Mouse (Mus musculus): ENCODE measurements around the gene Timm50. TPM values are rescaled to one million over a fixed set of nuclear protein-coding genes. Genes with fewer than 3 reads are reported as not detected.

Gene Timm50
- 184 and 205 TPM in 2 replicates for polyA plus RNA-seq (2014; fragmentation: Nextera tagmentation; extraction: Ambion mirVana)

DNA sequence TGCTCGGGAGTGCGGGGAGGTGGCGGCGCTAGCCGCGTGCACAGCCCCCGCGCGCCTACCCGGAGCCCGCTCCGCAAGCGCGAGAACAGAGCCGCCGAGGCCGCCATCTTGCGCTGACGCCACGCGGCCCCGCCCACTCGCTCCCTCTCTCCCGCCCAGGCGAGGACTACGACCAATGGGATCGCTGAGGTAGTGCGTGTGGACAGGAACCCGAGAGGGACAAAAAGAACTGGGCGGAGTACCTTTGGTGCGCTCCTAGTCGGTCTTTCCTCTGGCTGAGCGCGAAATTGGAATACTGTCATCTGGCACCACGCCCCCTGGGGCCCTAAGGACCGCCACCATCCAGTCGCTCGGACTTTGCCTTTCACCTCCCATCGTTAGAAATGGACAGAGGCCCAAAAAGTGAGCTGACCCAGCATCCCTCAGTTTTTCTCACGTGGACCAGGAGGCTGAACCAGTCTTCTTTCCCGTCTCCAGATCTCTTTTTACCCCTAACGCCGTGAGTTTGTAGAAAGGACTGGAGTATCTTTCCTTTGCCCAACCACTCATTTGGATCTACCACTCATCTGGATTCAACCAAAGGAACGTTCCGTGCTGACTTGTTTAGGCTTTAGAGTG lies at the start of gene Timm50:
Timm50 (minus strand) TSS at position 147 of the 618 bp plus-strand sequence.
- H3K27ac ChIP-seq (replicated peaks; ENCODE audit: low read depth, low read length), result no peak within 1 kb of the TSS
- peaks cover 7% of the 10 kb centered on the region; the same call in 1 of the 2 replicates for H3K4me1 ChIP-seq (ENCODE audit: control insufficient read depth, insufficient read depth, low read length)
- under 1% methylated on average over 45 of the region's 45 CpGs for WGBS
- DNase-seq (ENCODE audit: low spot score), result peak; percentile 97
- H3K4me2 ChIP-seq (ENCODE audit: low read depth, severe bottlenecking), result peak within 1 kb of the TSS; percentile 85
- peak within 1 kb of the TSS; percentile 79 for H3K9ac ChIP-seq (ENCODE audit: low read length)
- H3K36me3 ChIP-seq (ENCODE audit: control insufficient read depth, insufficient read depth, low read length), result peaks cover 32% of the 10 kb centered on the region
- no peaks in the 10 kb centered on the region for H3K9me3 ChIP-seq (ENCODE audit: control insufficient read depth, low read length)
- no peaks in the 10 kb centered on the region for H3K27me3 ChIP-seq (ENCODE audit: control insufficient read depth, insufficient read depth, low read length)
- H3K4me3 ChIP-seq (ENCODE audit: low read depth, low read length), result peak within 1 kb of the TSS; percentile 98
- peak; percentile 97 for ATAC-seq (ENCODE audit: insufficient number of reproducible peaks, low FRiP score, low TSS enrichment, low read depth)

DNA sequence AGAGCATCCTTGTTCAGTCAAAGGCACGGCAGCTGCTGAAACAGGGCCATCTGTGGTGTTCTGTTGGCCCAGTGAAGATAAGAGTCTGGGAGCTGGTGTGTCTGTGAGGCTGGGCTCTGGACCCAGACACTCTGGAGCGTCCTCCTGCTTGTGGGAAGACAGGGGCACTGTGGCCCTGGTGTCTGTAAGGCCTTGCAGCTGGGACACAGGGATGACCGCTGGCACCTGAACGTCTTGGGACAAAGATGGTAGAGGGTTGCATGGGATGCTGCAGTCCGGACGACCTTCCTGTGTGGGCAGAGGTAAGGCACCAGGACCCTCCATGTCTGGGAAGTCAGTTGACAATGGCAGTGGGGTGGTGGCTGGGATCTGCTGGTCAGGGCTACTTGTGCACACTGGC lies 48.4 kb upstream of the Timm50 start:
- DNase-seq (ENCODE audit: low spot score) (no peak), ATAC-seq (ENCODE audit: insufficient number of reproducible peaks, low FRiP score, low TSS enrichment, low read depth) (no peak)
- WGBS, result 97% methylated on average over 6 of the region's 6 CpGs
- no peaks in the 10 kb centered on the region for H3K9me3 ChIP-seq (ENCODE audit: control insufficient read depth, low read length)
- H3K36me3 ChIP-seq (ENCODE audit: control insufficient read depth, insufficient read depth, low read length), result peaks cover 46% of the 10 kb centered on the region
- no peak overlapping the region for H3K4me2 ChIP-seq (ENCODE audit: low read depth, severe bottlenecking)
- H3K27me3 ChIP-seq (ENCODE audit: control insufficient read depth, insufficient read depth, low read length), result no peaks in the 10 kb centered on the region
- peaks cover 9% of the 10 kb centered on the region for H3K4me1 ChIP-seq (ENCODE audit: control insufficient read depth, insufficient read depth, low read length)
- no peak overlapping the region for H3K4me3 ChIP-seq (ENCODE audit: low read depth, low read length)
- H3K9ac ChIP-seq (ENCODE audit: low read length), result no peak overlapping the region
- no peak overlapping the region for H3K27ac ChIP-seq (replicated peaks; ENCODE audit: low read depth, low read length)

DNA sequence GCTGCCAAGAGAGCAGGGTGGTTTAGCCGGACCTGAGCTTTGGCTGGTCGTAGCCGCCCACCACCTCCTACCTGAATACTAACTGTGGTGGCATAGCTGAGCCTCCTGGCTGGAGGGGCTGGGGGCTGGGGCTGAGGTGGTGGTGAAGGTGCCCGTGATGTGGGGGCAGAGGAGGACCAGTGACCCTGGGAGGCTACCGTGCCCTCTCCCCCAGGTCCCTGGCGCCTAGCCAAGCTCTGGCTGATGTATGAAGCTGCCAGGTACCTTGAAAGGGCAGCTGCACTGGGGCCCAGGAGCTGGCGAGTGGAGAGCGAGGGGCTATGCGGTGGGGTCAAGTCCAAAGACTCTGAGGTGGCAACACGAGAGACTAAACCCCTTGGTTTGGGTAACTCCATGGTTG lies 48.0 kb upstream of the Timm50 start:
- H3K36me3 ChIP-seq (ENCODE audit: control insufficient read depth, insufficient read depth, low read length), result peaks cover 41% of the 10 kb centered on the region

DNA sequence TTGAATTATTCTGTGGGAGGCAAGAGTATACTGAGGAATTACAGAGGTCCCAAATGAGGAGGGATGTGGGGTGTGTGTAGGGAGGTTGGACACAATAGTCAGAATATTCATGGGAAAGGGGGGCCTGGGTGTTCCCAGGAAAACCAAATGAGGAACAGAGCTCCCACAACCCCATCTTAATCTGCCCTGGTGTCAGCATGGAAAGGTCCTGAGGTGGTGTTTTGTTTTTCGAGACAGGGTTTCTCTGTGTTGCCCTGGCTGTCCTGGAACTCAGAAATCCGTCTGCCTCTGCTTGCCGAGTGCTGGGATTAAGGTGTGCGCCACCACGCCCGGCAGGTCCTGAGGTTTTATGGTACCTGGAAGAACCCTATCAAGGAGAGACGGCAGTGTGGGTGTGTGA lies 46.6 kb upstream of the Timm50 start:
- Histone ChIP-seq H3K4me2 (ENCODE audit: low read depth, severe bottlenecking) (no peak overlapping the region), H3K27me3 (ENCODE audit: control insufficient read depth, insufficient read depth, low read length) (no peaks in the 10 kb centered on the region), H3K9me3 (ENCODE audit: control insufficient read depth, low read length) (no peaks in the 10 kb centered on the region), H3K27ac (replicated peaks; ENCODE audit: low read depth, low read length) (no peak overlapping the region), H3K4me1 (ENCODE audit: control insufficient read depth, insufficient read depth, low read length) (peaks cover 9% of the 10 kb centered on the region), H3K9ac (ENCODE audit: low read length) (no peak overlapping the region), H3K4me3 (ENCODE audit: low read depth, low read length) (no peak overlapping the region), H3K36me3 (ENCODE audit: control insufficient read depth, insufficient read depth, low read length) (peaks cover 43% of the 10 kb centered on the region)
- DNase-seq (ENCODE audit: low spot score), result no peak
- no peak for ATAC-seq (ENCODE audit: insufficient number of reproducible peaks, low FRiP score, low TSS enrichment, low read depth)
- 65% methylated on average over 7 of the region's 7 CpGs for WGBS

More for the DNA sequence above, 48.0 kb upstream of the Timm50 start:
- no peak overlapping the region for H3K27ac ChIP-seq (replicated peaks; ENCODE audit: low read depth, low read length)
- DNase-seq (ENCODE audit: low spot score), result no peak
- peaks cover 9% of the 10 kb centered on the region for H3K4me1 ChIP-seq (ENCODE audit: control insufficient read depth, insufficient read depth, low read length)
- H3K9me3 ChIP-seq (ENCODE audit: control insufficient read depth, low read length), result no peaks in the 10 kb centered on the region
- H3K27me3 ChIP-seq (ENCODE audit: control insufficient read depth, insufficient read depth, low read length), result no peaks in the 10 kb centered on the region
- H3K4me3 ChIP-seq (ENCODE audit: low read depth, low read length), result no peak overlapping the region
- ATAC-seq (ENCODE audit: insufficient number of reproducible peaks, low FRiP score, low TSS enrichment, low read depth), result no peak
- 90% methylated on average over 10 of the region's 10 CpGs for WGBS
- no peak overlapping the region for H3K9ac ChIP-seq (ENCODE audit: low read length)
- no peak overlapping the region for H3K4me2 ChIP-seq (ENCODE audit: low read depth, severe bottlenecking)

DNA sequence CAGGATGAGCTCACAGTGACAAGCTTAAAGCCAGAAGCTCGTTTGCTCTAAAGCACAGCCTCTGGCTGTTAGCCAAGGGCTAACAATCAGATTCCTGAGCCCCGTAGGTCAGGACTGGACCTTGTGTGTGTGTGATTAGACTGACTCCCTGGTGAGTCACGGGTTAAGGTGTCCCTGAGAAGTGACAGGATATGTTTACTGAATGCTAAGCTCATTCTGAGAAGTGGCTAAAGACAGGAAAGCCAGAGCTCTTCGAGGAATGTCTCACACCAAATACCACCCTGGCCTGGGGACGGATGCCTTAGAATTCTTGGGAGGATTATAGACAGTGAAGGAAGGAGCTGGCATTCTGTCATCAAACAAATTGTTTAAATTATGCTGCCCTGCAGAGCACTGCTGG lies 46.1 kb upstream of the Timm50 start:
- no peak overlapping the region for H3K4me3 ChIP-seq (ENCODE audit: low read depth, low read length)
- no peak overlapping the region; the same call in 1 of the 2 replicates for H3K27ac ChIP-seq (replicated peaks; ENCODE audit: low read depth, low read length)
- H3K9me3 ChIP-seq (ENCODE audit: control insufficient read depth, low read length), result no peaks in the 10 kb centered on the region
- 9% methylated on average over 5 of the region's 5 CpGs for WGBS
- peaks cover 43% of the 10 kb centered on the region for H3K36me3 ChIP-seq (ENCODE audit: control insufficient read depth, insufficient read depth, low read length)
- H3K4me2 ChIP-seq (ENCODE audit: low read depth, severe bottlenecking), result no peak overlapping the region
- DNase-seq (ENCODE audit: low spot score) (no peak), ATAC-seq (ENCODE audit: insufficient number of reproducible peaks, low FRiP score, low TSS enrichment, low read depth) (no peak)
- no peaks in the 10 kb centered on the region for H3K27me3 ChIP-seq (ENCODE audit: control insufficient read depth, insufficient read depth, low read length)
- H3K9ac ChIP-seq (ENCODE audit: low read length), result no peak overlapping the region
- peaks cover 9% of the 10 kb centered on the region for H3K4me1 ChIP-seq (ENCODE audit: control insufficient read depth, insufficient read depth, low read length)

DNA sequence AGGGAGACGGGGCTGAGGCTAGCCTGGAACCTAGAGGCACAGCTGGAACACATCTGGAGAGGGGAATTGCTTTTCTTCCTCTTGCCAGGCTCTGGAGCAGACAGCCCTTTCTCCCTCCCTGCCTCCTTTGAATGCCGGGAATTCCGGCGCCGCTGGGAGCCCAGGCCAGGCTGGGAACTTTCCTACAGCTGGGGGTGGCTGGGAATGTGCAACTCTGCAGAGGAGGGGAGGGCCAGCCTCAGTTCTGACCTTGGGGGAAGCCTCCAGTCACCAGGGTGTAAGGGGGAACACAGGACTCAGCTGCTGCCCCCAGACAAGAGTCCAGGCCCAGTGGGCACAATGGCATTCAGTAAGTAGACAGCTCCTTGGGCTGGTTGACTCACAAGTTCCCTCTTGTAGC lies 45.1 kb upstream of the Timm50 start:
- no peak overlapping the region for H3K4me3 ChIP-seq (ENCODE audit: low read depth, low read length)
- ATAC-seq (ENCODE audit: insufficient number of reproducible peaks, low FRiP score, low TSS enrichment, low read depth), result peak; percentile 53; the same call in 1 of the 2 replicates
- no peaks in the 10 kb centered on the region for H3K27me3 ChIP-seq (ENCODE audit: control insufficient read depth, insufficient read depth, low read length)
- DNase-seq (ENCODE audit: low spot score), result peak; percentile 75
- H3K27ac ChIP-seq (replicated peaks; ENCODE audit: low read depth, low read length), result peak overlapping the region; percentile 84
- H3K4me2 ChIP-seq (ENCODE audit: low read depth, severe bottlenecking), result no peak overlapping the region
- H3K9ac ChIP-seq (ENCODE audit: low read length), result peak overlapping the region; percentile 28; the same call in 1 of the 2 replicates
- WGBS, result 0% methylated on average over 5 of the region's 5 CpGs
- no peaks in the 10 kb centered on the region for H3K9me3 ChIP-seq (ENCODE audit: control insufficient read depth, low read length)
- H3K4me1 ChIP-seq (ENCODE audit: control insufficient read depth, insufficient read depth, low read length), result peaks cover 9% of the 10 kb centered on the region
- peaks cover 37% of the 10 kb centered on the region for H3K36me3 ChIP-seq (ENCODE audit: control insufficient read depth, insufficient read depth, low read length)

DNA sequence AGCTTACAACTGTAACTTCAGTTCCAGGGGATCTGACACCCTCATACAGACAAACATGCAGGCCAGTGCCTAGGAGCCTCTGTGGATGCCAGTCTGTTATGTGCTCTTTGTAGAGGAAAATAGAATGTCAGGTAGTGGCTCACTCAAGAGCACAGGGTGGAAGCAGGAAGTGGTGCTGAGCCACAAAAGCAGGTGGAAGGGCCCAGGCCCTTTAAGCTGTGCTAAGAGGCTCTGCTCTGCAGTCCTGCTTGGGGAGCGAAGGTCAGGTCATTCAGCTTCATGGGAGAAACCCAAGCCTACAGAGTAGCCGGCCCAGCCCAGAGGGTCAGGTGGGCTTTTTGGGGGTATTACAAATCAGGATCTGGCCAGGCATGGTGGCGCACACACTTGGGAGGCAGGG lies 43.3 kb upstream of the Timm50 start:
- Histone ChIP-seq H3K36me3 (ENCODE audit: control insufficient read depth, insufficient read depth, low read length) (peaks cover 26% of the 10 kb centered on the region), H3K4me2 (ENCODE audit: low read depth, severe bottlenecking) (no peak overlapping the region)

DNA sequence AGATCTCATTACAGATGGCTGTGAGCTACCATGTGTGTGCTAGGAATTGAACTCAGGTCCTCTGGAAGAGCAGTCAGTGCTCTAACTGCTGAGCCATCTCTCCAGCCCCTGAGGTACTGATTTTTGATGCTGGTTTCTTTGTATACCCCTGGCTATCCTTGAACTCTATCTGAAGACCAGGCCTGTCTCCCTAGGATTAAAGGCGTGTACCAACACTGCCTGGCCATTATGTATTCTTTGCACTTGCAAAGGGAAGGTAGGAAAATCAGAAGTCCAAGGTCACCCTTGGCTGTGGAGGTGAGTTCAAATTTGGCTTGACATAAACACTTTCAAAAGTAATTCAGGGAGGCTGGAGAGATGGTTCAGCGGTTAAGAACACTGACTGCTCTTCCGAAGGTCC lies 42.7 kb upstream of the Timm50 start:
- WGBS, result 89% methylated on average over 3 of the region's 3 CpGs
- H3K36me3 ChIP-seq (ENCODE audit: control insufficient read depth, insufficient read depth, low read length), result peaks cover 20% of the 10 kb centered on the region

More for the DNA sequence above, 43.3 kb upstream of the Timm50 start:
- H3K9ac ChIP-seq (ENCODE audit: low read length), result no peak overlapping the region
- no peak overlapping the region for H3K27ac ChIP-seq (replicated peaks; ENCODE audit: low read depth, low read length)
- ATAC-seq (ENCODE audit: insufficient number of reproducible peaks, low FRiP score, low TSS enrichment, low read depth) (no peak), DNase-seq (ENCODE audit: low spot score) (no peak)
- no peaks in the 10 kb centered on the region for H3K27me3 ChIP-seq (ENCODE audit: control insufficient read depth, insufficient read depth, low read length)
- no peaks in the 10 kb centered on the region for H3K9me3 ChIP-seq (ENCODE audit: control insufficient read depth, low read length)
- 88% methylated on average over 3 of the region's 3 CpGs for WGBS
- no peak overlapping the region for H3K4me3 ChIP-seq (ENCODE audit: low read depth, low read length)
- H3K4me1 ChIP-seq (ENCODE audit: control insufficient read depth, insufficient read depth, low read length), result peaks cover 14% of the 10 kb centered on the region

More for the DNA sequence above, 42.7 kb upstream of the Timm50 start:
- H3K4me3 ChIP-seq (ENCODE audit: low read depth, low read length), result no peak overlapping the region
- no peaks in the 10 kb centered on the region for H3K9me3 ChIP-seq (ENCODE audit: control insufficient read depth, low read length)
- peaks cover 19% of the 10 kb centered on the region for H3K4me1 ChIP-seq (ENCODE audit: control insufficient read depth, insufficient read depth, low read length)
- DNase-seq (ENCODE audit: low spot score) (no peak), ATAC-seq (ENCODE audit: insufficient number of reproducible peaks, low FRiP score, low TSS enrichment, low read depth) (no peak)
- H3K9ac ChIP-seq (ENCODE audit: low read length), result no peak overlapping the region
- no peak overlapping the region for H3K27ac ChIP-seq (replicated peaks; ENCODE audit: low read depth, low read length)
- no peak overlapping the region for H3K4me2 ChIP-seq (ENCODE audit: low read depth, severe bottlenecking)
- no peaks in the 10 kb centered on the region for H3K27me3 ChIP-seq (ENCODE audit: control insufficient read depth, insufficient read depth, low read length)

All from limb, embryonic 11.5 days (tissue).